Mouse (Mus musculus): ENCODE data around the gene Adk.

DNA sequence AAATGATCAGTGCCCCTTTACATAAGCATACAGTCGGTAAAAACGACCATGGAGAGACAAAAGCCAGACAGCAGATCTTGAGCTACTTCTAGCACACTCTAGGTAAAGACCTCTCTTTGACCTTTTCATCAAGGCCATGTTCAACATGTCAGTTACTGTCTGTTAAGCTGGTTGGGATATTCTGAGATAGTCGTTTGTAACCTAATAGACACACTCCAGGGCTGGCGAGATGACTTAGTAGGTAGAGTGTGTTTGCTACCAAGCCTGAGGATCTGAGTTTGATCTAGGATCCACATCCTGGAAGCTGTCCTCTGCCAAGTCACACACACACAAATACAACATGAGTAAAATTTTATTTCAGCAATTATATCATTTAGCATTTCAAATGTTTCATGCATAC, 12.8 kb upstream of the Adk start:
- no peak for TF ChIP-seq CTCF (IDR thresholded peaks at IDR 0.05; ENCODE audit: borderline replicate concordance, control insufficient read depth, extremely low read depth, insufficient read depth, low read length, poor library complexity)
- TF ChIP-seq POLR2A (IDR thresholded peaks at IDR 0.05; ENCODE audit: control insufficient read depth, extremely low read depth, insufficient read depth, low read length, poor library complexity), result no peak

Measured in thymus, adult 2 months (tissue).